Mouse (Mus musculus): ENCODE data around the gene Gpat3. TPM values are rescaled to one million over a fixed set of nuclear protein-coding genes. Genes with fewer than 3 reads are reported as not detected.

The Gpat3 gene
- polyA plus RNA-seq, 1 experiment from 2014 or later = 0.56 TPM

DNA sequence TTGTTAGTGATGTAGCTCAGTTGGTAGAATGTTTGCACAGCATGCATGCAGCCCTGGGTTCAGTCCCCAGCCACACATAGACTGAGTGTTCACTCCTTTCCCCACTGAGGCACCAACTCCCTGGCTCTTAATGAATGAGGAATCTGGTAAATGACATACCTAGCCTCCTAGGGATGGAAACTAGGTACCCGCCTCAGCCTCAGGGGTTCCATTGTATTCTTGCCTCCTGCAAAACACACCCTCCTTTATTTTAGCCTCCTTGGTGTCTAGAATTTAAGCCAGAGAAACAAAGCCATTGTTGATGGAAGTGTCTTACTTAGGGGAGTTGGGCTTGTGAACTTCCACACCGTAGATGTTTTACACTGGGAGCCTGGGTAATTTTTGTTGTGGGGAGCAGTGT lies 17.6 kb downstream of the Gpat3 start:
- 79% methylated on average over 2 of the region's 2 CpGs for WGBS
- H3K4me1 ChIP-seq = no peaks in the 10 kb centered on the region
- no peaks in the 10 kb centered on the region for H3K27me3 ChIP-seq
- H3K4me2 ChIP-seq (replicated peaks) = no peak overlapping the region
- no peaks in the 10 kb centered on the region for H3K36me3 ChIP-seq
- no peaks in the 10 kb centered on the region for H3K9me3 ChIP-seq
- H3K9ac ChIP-seq (replicated peaks) = no peak overlapping the region
- H3K27ac ChIP-seq (replicated peaks) = no peak overlapping the region
- no peak overlapping the region for H3K4me3 ChIP-seq
- no peak for ATAC-seq (ENCODE audit: low FRiP score, low read depth)

DNA sequence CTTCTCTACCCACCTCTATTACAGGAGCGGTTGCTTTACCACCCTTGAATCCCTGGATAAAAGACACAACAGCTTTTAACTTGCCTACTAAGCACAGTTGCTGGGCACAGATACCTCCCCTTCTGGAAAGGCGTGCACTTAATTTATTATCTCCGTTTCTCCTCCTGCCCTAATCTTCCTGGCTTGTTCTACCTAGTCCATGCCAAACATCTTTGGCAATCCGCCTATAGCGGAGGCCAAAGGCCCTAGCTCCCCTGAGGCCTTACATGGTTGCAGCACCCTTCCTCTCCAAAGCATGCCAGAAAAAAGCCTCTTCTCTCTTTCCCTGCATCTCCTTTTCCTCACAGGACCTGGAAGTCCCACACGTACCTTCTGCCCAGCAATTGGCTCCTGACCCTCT lies 18.9 kb downstream of the Gpat3 start:
- H3K4me2 ChIP-seq (replicated peaks) = no peak overlapping the region
- ATAC-seq (ENCODE audit: low FRiP score, low read depth) = no peak
- WGBS = 91% methylated on average over 6 of the region's 6 CpGs

DNA sequence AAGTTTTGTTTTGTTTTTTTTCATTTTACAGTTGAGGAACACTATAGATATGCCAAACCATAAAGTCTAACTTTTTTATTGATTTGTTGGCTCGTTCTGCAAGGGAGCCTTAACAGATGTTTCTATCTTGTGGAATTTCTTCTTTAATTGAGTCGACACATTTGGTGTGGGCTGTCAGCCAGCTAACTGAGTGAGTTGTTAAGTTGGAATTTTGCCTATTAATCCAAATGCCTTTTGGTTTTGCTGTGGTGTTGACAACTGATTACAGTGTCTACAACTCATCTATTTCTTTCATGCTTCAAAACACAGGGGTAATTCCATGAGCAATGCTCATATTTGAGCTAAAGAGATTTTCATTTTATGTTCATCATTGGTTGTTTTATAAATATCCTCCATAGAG lies 20.7 kb downstream of the Gpat3 start:
- H3K4me1 ChIP-seq = no peaks in the 10 kb centered on the region
- H3K27ac ChIP-seq (replicated peaks) = no peak overlapping the region
- H3K4me3 ChIP-seq = no peak overlapping the region
- H3K4me2 ChIP-seq (replicated peaks) = no peak overlapping the region
- no peak overlapping the region for H3K9ac ChIP-seq (replicated peaks)
- no peaks in the 10 kb centered on the region for H3K9me3 ChIP-seq
- H3K36me3 ChIP-seq = no peaks in the 10 kb centered on the region
- no peak for ATAC-seq (ENCODE audit: low FRiP score, low read depth)
- no peaks in the 10 kb centered on the region for H3K27me3 ChIP-seq
- 84% methylated on average over 2 of the region's 2 CpGs for WGBS

More for the DNA sequence above, 18.9 kb downstream of the Gpat3 start:
- Histone ChIP-seq H3K9ac (replicated peaks) (no peak overlapping the region), H3K4me1 (no peaks in the 10 kb centered on the region), H3K27me3 (no peaks in the 10 kb centered on the region), H3K36me3 (no peaks in the 10 kb centered on the region), H3K4me3 (no peak overlapping the region), H3K27ac (replicated peaks) (no peak overlapping the region), H3K9me3 (no peaks in the 10 kb centered on the region)

DNA sequence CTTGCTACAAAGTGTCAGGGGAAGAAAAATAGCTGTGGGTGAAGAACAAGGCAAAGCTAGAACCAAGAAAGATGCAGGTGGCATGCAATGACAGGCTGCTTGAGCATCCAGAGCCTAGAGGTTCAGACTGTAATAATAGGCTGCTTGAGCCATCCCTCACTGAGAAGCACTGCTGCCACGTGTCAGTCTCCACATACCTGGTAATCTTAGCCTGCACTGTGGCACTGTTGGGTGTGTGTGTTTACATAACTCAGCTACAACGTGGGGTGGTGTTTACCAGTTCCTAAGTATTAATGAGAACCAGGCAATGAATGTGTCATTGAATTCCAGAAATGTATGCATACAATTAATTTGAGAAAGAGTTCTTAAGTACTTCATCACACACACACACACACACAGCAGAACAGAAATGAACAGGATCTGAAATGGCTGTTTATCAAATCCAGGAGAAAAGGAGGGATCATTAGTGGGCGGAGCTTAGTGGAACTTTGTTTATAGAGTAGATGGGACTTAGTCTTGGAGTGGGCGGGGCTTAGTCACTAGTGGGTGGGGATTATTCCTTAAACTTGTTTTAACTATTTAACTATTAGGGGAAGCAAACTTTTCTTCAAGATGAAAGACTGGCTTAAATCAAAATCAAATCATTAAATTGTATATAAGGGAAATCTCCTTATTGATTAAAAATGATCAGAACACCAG lies 23.8 kb downstream of the Gpat3 start:
- WGBS = 78% methylated on average over 4 of the region's 4 CpGs

DNA sequence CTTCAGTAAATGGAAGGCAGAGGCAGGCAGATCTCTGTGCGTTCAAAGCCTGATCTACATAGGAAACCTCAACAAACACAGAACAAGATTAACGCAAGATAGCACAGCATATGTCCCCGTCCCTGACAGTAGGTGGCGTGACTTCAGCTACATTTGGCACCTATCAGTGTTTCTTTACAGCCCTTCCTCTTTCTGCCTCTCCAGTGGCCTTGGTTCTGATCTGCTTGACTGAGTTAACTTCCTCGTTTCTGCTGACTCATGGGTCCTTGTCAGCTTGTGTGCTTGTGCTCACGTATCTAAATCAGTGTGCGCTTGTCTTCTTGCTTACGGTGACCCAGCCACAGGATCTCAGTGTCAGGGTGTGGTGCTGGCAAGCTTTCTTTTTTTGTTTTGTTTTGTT lies 26.5 kb downstream of the Gpat3 start:
- Histone ChIP-seq H3K36me3 (no peaks in the 10 kb centered on the region), H3K4me2 (replicated peaks) (no peak overlapping the region), H3K27me3 (no peaks in the 10 kb centered on the region), H3K4me1 (no peaks in the 10 kb centered on the region), H3K4me3 (no peak overlapping the region), H3K9me3 (no peaks in the 10 kb centered on the region), H3K27ac (replicated peaks) (no peak overlapping the region), H3K9ac (replicated peaks) (no peak overlapping the region)
- ATAC-seq (ENCODE audit: low FRiP score, low read depth) = no peak
- 89% methylated on average over 8 of the region's 8 CpGs for WGBS

More for the DNA sequence above, 23.8 kb downstream of the Gpat3 start:
- ATAC-seq (ENCODE audit: low FRiP score, low read depth) = no peak
- Histone ChIP-seq H3K4me3 (no peak overlapping the region), H3K4me1 (no peaks in the 10 kb centered on the region), H3K27me3 (no peaks in the 10 kb centered on the region), H3K9me3 (no peaks in the 10 kb centered on the region), H3K9ac (replicated peaks) (no peak overlapping the region), H3K27ac (replicated peaks) (no peak overlapping the region), H3K36me3 (no peaks in the 10 kb centered on the region), H3K4me2 (replicated peaks) (no peak overlapping the region)

DNA sequence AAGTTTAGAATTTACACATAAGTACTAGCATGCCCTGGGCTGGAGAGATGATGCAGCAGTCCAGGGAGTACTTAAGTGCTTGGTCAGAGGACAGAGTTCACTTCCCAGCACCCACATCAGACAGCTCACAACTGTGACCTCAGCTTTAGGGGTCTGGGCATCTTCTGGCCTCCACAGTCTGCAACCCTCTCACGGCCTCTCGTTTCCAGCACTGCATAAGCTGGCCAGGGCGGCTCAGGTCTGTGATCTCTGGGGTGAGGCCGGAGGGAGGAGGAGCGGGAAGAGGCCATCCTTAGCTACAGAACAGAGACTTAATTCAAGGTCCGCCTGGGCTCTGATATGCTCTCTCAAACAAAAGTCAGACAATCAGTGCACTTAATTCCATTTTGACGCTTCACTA lies 29.2 kb downstream of the Gpat3 start:
- Histone ChIP-seq H3K36me3 (no peaks in the 10 kb centered on the region), H3K4me3 (no peak overlapping the region), H3K4me2 (replicated peaks) (no peak overlapping the region), H3K9ac (replicated peaks) (no peak overlapping the region), H3K4me1 (no peaks in the 10 kb centered on the region), H3K9me3 (no peaks in the 10 kb centered on the region), H3K27me3 (no peaks in the 10 kb centered on the region), H3K27ac (replicated peaks) (no peak overlapping the region)
- 50% methylated on average over 7 of the region's 7 CpGs for whole genome bisulfite sequencing
- no peak for ATAC-seq (ENCODE audit: low FRiP score, low read depth)

DNA sequence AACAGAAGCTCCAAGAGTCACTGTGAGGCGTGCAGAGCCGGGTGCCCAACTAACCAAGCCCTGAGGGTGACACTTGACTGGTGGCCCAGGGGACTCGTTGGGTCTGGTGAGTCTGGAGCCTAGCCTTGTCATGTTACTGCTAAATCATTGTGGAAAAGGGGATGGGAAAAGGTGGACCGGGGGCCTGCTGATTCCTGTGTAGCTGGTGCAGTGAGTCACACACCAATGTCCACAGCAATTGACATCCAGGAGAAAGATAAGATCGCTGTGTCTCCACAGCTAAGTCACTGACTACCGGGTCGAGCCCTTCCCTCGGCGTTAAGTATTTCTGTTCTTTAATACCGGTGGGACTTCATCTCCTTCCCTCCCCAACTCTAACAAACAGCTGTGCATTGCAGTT lies 29.7 kb downstream of the Gpat3 start:
- no peak overlapping the region for H3K4me3 ChIP-seq
- no peak overlapping the region for H3K9ac ChIP-seq (replicated peaks)
- no peak overlapping the region for H3K4me2 ChIP-seq (replicated peaks)
- no peaks in the 10 kb centered on the region for H3K27me3 ChIP-seq
- no peak overlapping the region for H3K27ac ChIP-seq (replicated peaks)
- WGBS = 76% methylated on average over 10 of the region's 10 CpGs
- no peaks in the 10 kb centered on the region for H3K9me3 ChIP-seq
- H3K4me1 ChIP-seq = no peaks in the 10 kb centered on the region
- no peaks in the 10 kb centered on the region for H3K36me3 ChIP-seq
- ATAC-seq (ENCODE audit: low FRiP score, low read depth) = no peak

DNA sequence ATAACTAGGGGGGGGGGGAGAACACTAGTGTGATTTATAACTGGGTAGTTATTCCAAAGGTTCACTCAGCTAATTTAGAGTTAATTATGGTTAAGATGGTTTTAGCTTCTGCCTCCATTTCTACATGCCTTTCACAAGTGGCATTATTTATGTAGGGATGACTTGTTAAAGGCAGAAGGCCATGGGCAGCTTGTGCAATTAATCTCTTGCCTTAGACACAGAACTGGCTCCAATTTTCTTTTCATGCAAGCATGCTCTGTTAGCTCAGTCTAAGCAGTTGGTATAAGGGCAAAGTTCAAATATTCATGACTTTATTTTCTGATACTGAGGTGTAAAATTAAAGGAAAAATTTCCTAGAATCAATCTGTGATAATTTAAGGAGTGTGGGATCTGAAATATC lies 31.5 kb downstream of the Gpat3 start:
- no peak for ATAC-seq (ENCODE audit: low FRiP score, low read depth)
- Histone ChIP-seq H3K4me1 (no peaks in the 10 kb centered on the region), H3K4me3 (no peak overlapping the region), H3K9me3 (no peaks in the 10 kb centered on the region), H3K27me3 (no peaks in the 10 kb centered on the region), H3K27ac (replicated peaks) (no peak overlapping the region), H3K9ac (replicated peaks) (no peak overlapping the region), H3K36me3 (no peaks in the 10 kb centered on the region), H3K4me2 (replicated peaks) (no peak overlapping the region)

DNA sequence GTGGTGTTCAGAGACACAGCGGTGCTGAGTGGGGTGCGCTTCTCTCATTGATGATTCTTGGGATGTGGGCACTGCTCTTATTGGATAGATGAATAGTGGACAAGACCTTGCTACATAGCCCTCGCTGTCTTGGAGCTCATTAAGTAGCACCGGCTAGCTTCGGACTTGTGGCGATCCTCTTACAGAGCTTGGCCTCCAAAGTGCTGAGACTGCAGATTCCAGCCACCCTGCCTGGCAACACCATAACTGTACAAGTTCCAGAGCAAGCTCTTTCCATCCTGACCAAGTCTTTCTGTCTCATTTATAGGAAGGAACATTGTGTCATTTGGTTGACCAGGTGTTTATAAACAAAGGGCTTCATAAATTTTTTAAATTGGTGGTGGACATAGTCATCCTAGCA lies 39.7 kb downstream of the Gpat3 start:
- Histone ChIP-seq H3K9ac (replicated peaks) (no peak overlapping the region), H3K27ac (replicated peaks) (no peak overlapping the region)
- ATAC-seq (ENCODE audit: low FRiP score, low read depth) = no peak

DNA sequence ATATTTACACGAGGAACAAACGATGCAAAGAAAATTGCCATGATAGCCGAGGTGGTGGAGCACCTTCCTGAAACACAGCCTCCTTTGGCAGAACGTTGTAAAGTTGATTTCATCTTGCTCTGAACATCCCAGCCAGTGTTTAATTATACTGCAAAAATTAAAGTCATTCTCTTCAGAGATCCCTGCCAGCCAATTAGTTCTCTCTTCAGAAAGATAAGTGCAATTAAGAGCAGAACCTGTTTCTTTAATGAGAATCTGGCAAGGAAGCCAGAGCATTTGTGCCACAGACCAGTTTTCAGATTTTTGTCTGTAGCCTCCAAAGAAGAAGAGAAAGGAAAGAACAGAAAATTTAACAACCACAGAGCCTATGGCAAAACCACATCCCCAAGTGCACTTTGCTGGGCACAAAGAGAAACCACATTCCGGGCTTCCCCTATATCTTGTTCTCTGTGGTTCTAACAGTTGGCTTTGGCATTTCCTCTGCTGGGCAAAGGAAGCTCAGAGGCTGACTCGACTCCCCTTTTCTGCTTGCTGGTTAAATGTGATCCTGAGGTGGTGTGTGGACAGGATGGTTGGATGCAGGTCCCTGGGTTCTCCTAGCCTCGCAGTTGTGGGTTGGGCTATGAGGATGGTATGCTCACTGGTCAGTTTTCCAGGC lies 40.9 kb downstream of the Gpat3 start:
- Histone ChIP-seq H3K9ac (replicated peaks) (no peak overlapping the region), H3K4me1 (no peaks in the 10 kb centered on the region), H3K27me3 (no peaks in the 10 kb centered on the region), H3K27ac (replicated peaks) (no peak overlapping the region), H3K36me3 (no peaks in the 10 kb centered on the region), H3K4me2 (replicated peaks) (no peak overlapping the region), H3K9me3 (no peaks in the 10 kb centered on the region), H3K4me3 (no peak overlapping the region)
- WGBS = 81% methylated on average over 7 of the region's 7 CpGs
- ATAC-seq (ENCODE audit: low FRiP score, low read depth) = no peak

More for the DNA sequence above, 39.7 kb downstream of the Gpat3 start:
- no peaks in the 10 kb centered on the region for H3K4me1 ChIP-seq
- H3K36me3 ChIP-seq = no peaks in the 10 kb centered on the region
- no peaks in the 10 kb centered on the region for H3K27me3 ChIP-seq
- 90% methylated on average over 6 of the region's 6 CpGs for WGBS
- H3K9me3 ChIP-seq = no peaks in the 10 kb centered on the region
- H3K4me2 ChIP-seq (replicated peaks) = no peak overlapping the region
- H3K4me3 ChIP-seq = no peak overlapping the region

DNA sequence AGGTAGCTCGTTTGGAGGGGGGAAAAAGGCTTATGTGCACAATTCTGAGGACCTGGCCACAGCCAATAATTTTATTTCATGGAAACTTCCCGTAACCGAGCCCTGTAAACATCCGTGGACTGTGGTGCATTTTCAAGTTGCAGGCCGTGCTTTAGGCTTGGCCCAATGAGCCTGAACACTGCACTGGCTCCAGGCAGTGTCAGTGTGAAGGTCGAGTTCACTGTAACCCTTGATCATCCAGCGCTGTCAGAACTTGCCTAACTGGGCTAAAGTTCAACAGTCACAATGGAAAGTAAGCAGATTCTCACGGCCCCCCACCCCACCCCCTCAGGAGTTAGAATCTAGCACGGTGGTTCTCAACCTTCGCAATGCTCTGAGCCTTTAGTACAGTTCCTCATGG lies 50.7 kb downstream of the Gpat3 start:
- Histone ChIP-seq H3K4me3 (no peak overlapping the region), H3K27me3 (no peaks in the 10 kb centered on the region), H3K4me1 (no peaks in the 10 kb centered on the region), H3K9ac (replicated peaks) (no peak overlapping the region), H3K4me2 (replicated peaks) (no peak overlapping the region), H3K9me3 (no peaks in the 10 kb centered on the region), H3K27ac (replicated peaks) (no peak overlapping the region), H3K36me3 (no peaks in the 10 kb centered on the region)
- ATAC-seq (ENCODE audit: low FRiP score, low read depth) = no peak
- 80% methylated on average over 10 of the region's 10 CpGs for WGBS

DNA sequence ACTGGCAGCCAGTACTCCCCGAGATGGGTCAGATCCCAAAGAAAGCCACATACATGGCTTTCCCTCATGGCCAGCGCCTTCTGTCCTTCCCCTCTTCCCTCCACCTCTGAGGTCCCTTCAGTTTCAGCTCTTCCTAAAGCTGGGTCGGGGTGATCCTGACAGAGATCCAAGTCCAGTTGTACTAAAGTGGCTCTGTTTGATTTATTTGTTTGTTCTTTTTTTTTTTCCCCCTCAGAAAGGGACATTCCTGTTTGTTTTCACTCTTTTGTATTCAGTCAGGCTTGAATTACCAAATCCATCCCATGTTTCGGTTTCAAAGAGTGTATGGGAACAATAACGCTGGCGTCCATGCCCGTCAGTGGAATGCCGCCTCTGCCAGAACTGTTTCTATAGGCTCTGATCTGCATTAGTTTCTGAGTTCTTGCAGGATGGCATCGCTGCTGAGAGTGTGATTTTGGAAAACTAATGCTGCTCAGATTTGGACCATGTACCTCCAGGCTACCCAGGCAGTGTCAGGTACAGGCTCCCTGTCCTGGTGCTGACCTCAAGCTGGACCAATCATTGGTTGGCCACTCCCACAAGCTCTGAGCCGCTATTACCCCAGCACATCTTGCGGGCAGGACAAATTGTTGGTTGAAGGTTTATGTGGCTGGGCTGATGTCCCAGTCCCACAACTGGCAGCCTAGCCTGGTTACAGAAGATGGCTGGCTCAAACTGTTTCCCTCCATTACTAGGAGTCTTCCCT lies 54.4 kb downstream of the Gpat3 start:
- no peak overlapping the region for H3K4me2 ChIP-seq (replicated peaks)
- H3K4me3 ChIP-seq = no peak overlapping the region
- no peak overlapping the region for H3K27ac ChIP-seq (replicated peaks)
- H3K4me1 ChIP-seq = no peaks in the 10 kb centered on the region
- no peaks in the 10 kb centered on the region for H3K36me3 ChIP-seq
- no peak for ATAC-seq (ENCODE audit: low FRiP score, low read depth)
- peaks cover 7% of the 10 kb centered on the region for H3K9me3 ChIP-seq
- no peak overlapping the region for H3K9ac ChIP-seq (replicated peaks)
- H3K27me3 ChIP-seq = no peaks in the 10 kb centered on the region
- WGBS = 75% methylated on average over 11 of the region's 11 CpGs
